Mouse (Mus musculus): ENCODE measurements around the gene Ddx39.

- TF ChIP-seq POLR2A (IDR thresholded peaks at IDR 0.05; ENCODE audit: insufficient read depth, low read depth, low read length) (no peak), CTCF (IDR thresholded peaks at IDR 0.05; ENCODE audit: insufficient read depth, low read depth, low read length) (no peak)
Observed at GRCm38 (mm10) chr8:83674497-83674896, 40.5 kb upstream of the Ddx39 start.

All from olfactory bulb, adult 2 months (tissue).